Mouse (Mus musculus): ENCODE measurements around the gene Olfr1057.
"Not testable (repeated sequence)": the region's sequence is repeated elsewhere in the genome, so short reads cannot be mapped to it uniquely, and the experiment has no call there.

The Olfr1057 gene

DNA sequence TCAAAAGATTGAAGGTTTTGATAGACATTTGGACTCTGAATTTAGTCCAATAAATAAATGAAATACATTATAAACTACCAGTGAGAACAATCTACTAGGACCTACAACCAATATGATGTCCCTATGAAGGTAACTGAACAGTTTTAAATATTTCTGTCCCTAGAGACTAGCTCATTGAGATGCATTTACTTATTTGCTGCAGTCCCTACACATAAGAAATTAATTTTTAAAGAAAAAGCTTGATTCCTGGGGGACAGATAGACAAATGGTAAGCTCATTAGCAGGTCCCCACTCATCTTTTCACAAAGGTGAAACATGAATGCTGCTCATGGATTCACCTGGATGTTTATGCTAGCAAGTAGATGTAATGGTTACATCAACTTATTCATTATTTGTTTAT, at the start of gene Olfr1057:
TSS of gene Olfr1057 (minus strand) at position 101 of the 400 bp plus-strand sequence.
- DNase-seq (ENCODE audit: low spot score), result no peak

DNA sequence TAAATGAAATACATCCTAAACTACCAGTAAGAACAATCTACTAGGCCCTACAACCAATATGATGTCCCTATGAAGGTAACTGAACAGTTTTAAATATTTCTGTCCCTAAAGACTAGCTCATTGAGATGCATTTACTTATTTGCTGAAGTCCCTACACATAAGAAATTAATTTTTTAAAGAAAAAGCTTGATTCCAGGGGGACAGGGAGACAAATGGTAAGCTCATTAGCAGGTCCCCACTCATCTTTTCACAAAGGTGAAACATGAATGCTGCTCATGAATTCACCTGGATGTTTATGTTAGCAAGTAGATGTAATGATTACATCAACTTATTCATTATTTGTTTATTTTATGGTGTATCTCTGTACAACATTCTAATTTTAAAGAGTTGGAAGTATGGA, 48.5 kb upstream of the Olfr1057 start, which contains the start of gene Olfr1062:
TSS of gene Olfr1062 (minus strand) at position 101 of the 400 bp plus-strand sequence.
- not testable (repeated sequence) for DNase-seq (ENCODE audit: low spot score)

DNA sequence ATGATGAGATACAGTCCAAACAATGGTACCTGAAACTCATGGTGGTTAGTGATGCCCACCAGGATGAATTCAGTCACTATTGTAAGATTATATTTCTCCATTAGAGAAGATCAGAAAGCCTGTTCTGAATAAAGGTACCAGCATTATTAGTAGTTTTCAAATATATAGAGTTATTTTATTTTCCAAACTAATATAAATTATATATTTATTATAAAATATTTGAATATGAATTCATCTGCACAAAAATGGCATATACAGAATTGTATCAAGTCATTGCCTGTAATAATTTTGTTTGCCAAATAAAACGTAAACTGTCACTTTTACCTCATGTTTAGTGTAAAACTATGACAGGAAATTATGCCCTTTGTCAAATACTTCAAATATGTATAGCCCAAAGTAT, 35.8 kb upstream of the Olfr1057 start, which contains the start of gene Olfr1061:
TSS of gene Olfr1061 (minus strand) at position 101 of the 400 bp plus-strand sequence.
- no peak for DNase-seq (ENCODE audit: low spot score)

- DNase-seq (ENCODE audit: low spot score), result no peak
Observed at GRCm38 (mm10) chr2:86395114-86395513, 16.9 kb upstream of the Olfr1057 start.

GRCm38 (mm10) chr2:86388461-86388860, 10.3 kb upstream of the Olfr1057 start, which contains the start of gene Olfr1058:
Gene Olfr1058, minus strand, starts transcription at chr2:86388561.
- DNase-seq (ENCODE audit: low spot score), result not testable (repeated sequence)

DNA sequence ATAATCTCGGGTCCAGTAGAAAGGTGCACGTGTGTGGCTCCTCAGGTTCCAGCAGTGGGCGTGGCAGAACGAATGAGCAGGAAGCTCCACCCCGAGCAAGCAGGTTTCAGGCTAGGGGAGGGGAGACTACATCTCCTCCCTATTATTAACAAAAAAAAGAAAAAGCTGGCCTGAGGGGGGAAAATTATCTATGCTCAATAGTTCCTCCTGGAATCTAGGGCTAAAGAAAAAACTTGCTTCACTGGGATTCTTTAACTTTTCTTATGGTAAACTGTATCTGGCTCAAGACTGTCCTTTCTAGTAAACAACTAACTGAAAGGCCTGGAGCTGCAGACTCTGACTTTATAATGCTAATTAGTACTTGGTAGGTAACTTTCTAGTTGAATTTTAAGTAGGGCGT, 11.9 kb downstream of the Olfr1057 start:
- not testable (repeated sequence) for DNase-seq (ENCODE audit: low spot score)

DNA sequence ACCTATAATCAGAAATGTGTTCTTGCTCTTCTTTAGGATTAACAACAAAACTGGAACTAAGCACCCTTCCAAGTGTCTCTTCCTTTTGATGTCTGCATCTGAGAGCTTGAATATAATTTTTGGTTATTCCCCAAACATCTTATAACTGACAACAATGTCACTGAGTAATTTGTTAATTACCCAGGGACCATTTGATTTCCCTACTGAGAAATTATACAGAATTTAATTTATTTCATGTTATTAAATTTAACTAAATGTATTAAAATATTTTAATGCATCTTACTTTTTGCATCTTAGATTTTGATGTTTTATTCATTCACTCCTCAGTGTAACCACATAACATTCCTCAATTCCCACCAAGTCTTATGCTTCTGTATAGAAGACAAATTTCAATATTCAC, 15.8 kb downstream of the Olfr1057 start, which contains the start of gene Olfr1056:
TSS of gene Olfr1056 (minus strand) at position 101 of the 400 bp plus-strand sequence.
- no peak for DNase-seq (ENCODE audit: low spot score)

DNA sequence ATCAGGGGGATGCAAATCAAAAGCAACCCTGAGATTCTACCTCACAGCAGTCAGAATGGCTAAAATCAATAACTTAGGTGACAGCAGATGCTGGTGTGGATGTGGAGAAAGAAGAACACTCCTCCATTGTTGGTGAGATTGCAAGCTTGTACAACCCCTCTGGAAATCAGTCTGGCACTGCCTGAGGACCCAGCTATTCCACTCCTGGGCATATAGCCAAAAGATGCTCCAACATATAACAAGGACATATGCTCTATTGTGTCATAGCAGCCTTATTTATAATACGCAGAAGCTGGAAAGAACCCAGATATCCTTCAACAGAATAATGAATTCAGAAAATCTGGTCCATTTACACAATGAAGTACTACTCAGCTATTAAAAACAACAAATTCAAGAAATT, 26.4 kb downstream of the Olfr1057 start:
- DNase-seq (ENCODE audit: low spot score), result not testable (repeated sequence)

- no peak for DNase-seq (ENCODE audit: low spot score)
Observed at GRCm38 (mm10) chr2:86350184-86350583, 28.0 kb downstream of the Olfr1057 start, which contains the start of gene Olfr1055. Gene Olfr1055, minus strand, starts transcription at chr2:86350284.

DNA sequence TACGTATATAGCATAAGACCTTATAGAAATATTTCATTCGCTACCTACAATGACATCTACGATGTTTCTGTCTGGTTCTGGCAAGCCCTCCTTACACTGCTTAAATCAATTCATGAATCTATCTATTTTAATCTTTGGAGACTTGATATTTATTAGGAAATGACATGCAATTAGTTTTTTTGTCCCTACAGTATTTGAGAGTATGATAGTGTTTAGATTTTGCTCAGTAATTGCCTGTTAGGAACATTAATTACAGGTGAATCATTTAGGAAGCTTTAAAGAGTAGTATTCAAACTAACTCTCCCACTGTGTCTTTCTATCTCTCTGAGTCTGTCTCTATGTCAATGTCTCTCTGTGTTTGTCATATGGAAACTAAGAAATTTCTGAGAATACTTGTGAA, 42.9 kb downstream of the Olfr1057 start, which contains the start of gene Olfr1054:
TSS of gene Olfr1054 (minus strand) at position 101 of the 400 bp plus-strand sequence.
- DNase-seq (ENCODE audit: low spot score), result no peak

Data from spleen, adult 12 weeks (tissue).